Mouse (Mus musculus): ENCODE results near the gene Accs. TPM values are rescaled to one million over a fixed set of nuclear protein-coding genes. Genes with fewer than 3 reads are reported as not detected.
A peak's percentile ranks its signal among the peaks of the same experiment; 100 is the strongest.

Accs gene
- polyA plus RNA-seq, 1 experiment from 2014 or later, result 5.8 TPM

- Histone ChIP-seq H3K4me1 (ENCODE audit: control insufficient read depth, insufficient read depth, low read length) (no peaks in the 10 kb centered on the region), H3K4me2 (no peak overlapping the region), H3K9ac (ENCODE audit: low read length) (no peak overlapping the region), H3K27me3 (ENCODE audit: control insufficient read depth, insufficient read depth, low read length) (no peaks in the 10 kb centered on the region), H3K36me3 (ENCODE audit: control insufficient read depth, insufficient read depth, low read length) (no peaks in the 10 kb centered on the region), H3K9me3 (ENCODE audit: control insufficient read depth, low read length) (no peaks in the 10 kb centered on the region), H3K27ac (ENCODE audit: low read depth, low read length) (no peak overlapping the region), H3K4me3 (ENCODE audit: low read depth, low read length) (no peak overlapping the region)
- WGBS, result 92% methylated on average over 9 of the region's 9 CpGs
- DNase-seq (ENCODE audit: low spot score, missing footprints), result no peak
- ATAC-seq (ENCODE audit: low FRiP score), result no peak
These were observed 32.1 kb upstream of the Accs start for GRCm38 (mm10) chr2:93881640-93882367.

- DNase-seq (ENCODE audit: low spot score, missing footprints) (no peak), ATAC-seq (ENCODE audit: low FRiP score) (no peak)
- Histone ChIP-seq H3K4me3 (ENCODE audit: low read depth, low read length) (no peak overlapping the region), H3K4me1 (ENCODE audit: control insufficient read depth, insufficient read depth, low read length) (no peaks in the 10 kb centered on the region), H3K9ac (ENCODE audit: low read length) (no peak overlapping the region), H3K27ac (ENCODE audit: low read depth, low read length) (no peak overlapping the region), H3K9me3 (ENCODE audit: control insufficient read depth, low read length) (no peaks in the 10 kb centered on the region), H3K27me3 (ENCODE audit: control insufficient read depth, insufficient read depth, low read length) (no peaks in the 10 kb centered on the region), H3K36me3 (ENCODE audit: control insufficient read depth, insufficient read depth, low read length) (no peaks in the 10 kb centered on the region), H3K4me2 (no peak overlapping the region)
- WGBS, result 94% methylated on average over 3 of the region's 3 CpGs
These were observed 31.2 kb upstream of the Accs start for GRCm38 (mm10) chr2:93880981-93881380.

DNA sequence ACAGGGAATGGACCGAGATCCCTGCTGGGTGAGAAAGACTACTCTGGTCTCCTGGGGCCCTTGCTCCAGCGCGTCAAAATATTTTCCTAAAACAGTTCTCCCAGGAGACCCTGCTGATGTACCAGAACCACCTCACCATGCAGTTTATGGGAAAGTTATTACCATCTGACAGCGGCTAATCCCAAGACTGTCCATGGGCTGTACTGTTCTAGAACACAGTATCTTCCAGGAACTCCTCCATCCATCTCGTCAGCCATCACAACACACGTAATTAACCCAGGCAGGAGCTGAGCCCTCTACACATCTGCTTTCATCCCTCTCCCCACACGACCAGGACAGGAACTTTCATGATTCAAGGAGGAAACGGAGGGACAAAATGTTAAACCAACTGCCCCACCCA lies 30.7 kb upstream of the Accs start:
- no peak for DNase-seq (ENCODE audit: low spot score, missing footprints)
- no peak overlapping the region for H3K9ac ChIP-seq (ENCODE audit: low read length)
- WGBS, result 75% methylated on average over 8 of the region's 8 CpGs
- no peak overlapping the region for H3K27ac ChIP-seq (ENCODE audit: low read depth, low read length)
- H3K4me1 ChIP-seq (ENCODE audit: control insufficient read depth, insufficient read depth, low read length), result no peaks in the 10 kb centered on the region
- no peak overlapping the region for H3K4me3 ChIP-seq (ENCODE audit: low read depth, low read length)
- no peaks in the 10 kb centered on the region for H3K9me3 ChIP-seq (ENCODE audit: control insufficient read depth, low read length)
- no peak for ATAC-seq (ENCODE audit: low FRiP score)
- no peaks in the 10 kb centered on the region for H3K36me3 ChIP-seq (ENCODE audit: control insufficient read depth, insufficient read depth, low read length)
- H3K27me3 ChIP-seq (ENCODE audit: control insufficient read depth, insufficient read depth, low read length), result no peaks in the 10 kb centered on the region
- H3K4me2 ChIP-seq, result no peak overlapping the region

DNA sequence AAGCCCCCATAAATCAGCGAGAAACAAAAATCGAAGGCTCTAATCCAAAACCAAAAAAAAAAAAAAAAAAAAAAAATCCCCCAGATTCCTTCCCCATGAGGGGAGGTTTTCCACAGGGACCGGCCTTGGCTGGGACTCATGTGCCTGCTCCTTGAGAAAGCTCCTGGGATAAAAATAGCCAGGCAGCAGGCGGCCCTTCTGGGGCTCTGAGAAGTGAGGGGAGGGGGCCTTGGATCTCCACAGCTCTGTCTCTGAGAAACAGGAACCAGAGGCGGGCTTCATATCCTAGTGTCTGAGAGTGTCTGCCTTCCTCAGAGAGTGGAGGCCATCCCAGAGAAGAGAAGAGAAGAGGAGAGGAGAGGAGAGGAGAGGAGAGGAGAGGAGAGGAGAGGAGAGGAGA lies 27.3 kb upstream of the Accs start:
- DNase-seq (ENCODE audit: low spot score, missing footprints), result no peak

DNA sequence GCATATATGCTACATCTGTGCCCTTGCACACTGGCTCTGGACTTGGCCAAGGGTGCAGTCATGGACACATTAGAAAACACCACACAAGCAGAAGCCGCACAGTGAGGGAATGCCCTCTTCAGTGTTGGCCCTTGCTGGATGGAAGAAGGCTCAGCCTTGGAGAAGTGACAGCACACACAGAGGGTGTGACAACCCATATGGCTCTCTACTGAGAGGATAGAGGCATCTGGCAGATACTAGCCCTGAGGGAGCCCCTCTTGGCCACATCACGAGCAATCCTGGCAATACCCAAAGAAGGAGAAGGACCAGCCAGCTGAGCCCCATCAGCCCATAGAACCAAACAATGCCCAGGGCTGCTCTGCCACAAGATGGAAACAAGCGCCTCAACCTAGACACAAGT lies 24.9 kb upstream of the Accs start:
- Histone ChIP-seq H3K36me3 (ENCODE audit: control insufficient read depth, insufficient read depth, low read length) (no peaks in the 10 kb centered on the region), H3K4me2 (no peak overlapping the region), H3K27me3 (ENCODE audit: control insufficient read depth, insufficient read depth, low read length) (no peaks in the 10 kb centered on the region), H3K9me3 (ENCODE audit: control insufficient read depth, low read length) (no peaks in the 10 kb centered on the region), H3K27ac (ENCODE audit: low read depth, low read length) (no peak overlapping the region), H3K9ac (ENCODE audit: low read length) (no peak overlapping the region), H3K4me1 (ENCODE audit: control insufficient read depth, insufficient read depth, low read length) (no peaks in the 10 kb centered on the region), H3K4me3 (ENCODE audit: low read depth, low read length) (no peak overlapping the region)
- DNase-seq (ENCODE audit: low spot score, missing footprints) (no peak), ATAC-seq (ENCODE audit: low FRiP score) (no peak)
- 91% methylated on average over 3 of the region's 3 CpGs for WGBS

More for the DNA sequence above, 27.3 kb upstream of the Accs start:
- no peaks in the 10 kb centered on the region for H3K4me1 ChIP-seq (ENCODE audit: control insufficient read depth, insufficient read depth, low read length)
- no peaks in the 10 kb centered on the region for H3K9me3 ChIP-seq (ENCODE audit: control insufficient read depth, low read length)
- H3K27me3 ChIP-seq (ENCODE audit: control insufficient read depth, insufficient read depth, low read length), result no peaks in the 10 kb centered on the region
- no peak for ATAC-seq (ENCODE audit: low FRiP score)
- H3K36me3 ChIP-seq (ENCODE audit: control insufficient read depth, insufficient read depth, low read length), result no peaks in the 10 kb centered on the region
- no peak overlapping the region for H3K9ac ChIP-seq (ENCODE audit: low read length)
- WGBS, result 86% methylated on average over 5 of the region's 5 CpGs
- H3K4me3 ChIP-seq (ENCODE audit: low read depth, low read length), result no peak overlapping the region
- H3K4me2 ChIP-seq, result no peak overlapping the region
- no peak overlapping the region for H3K27ac ChIP-seq (ENCODE audit: low read depth, low read length)

GRCm38 (mm10) chr2:93874227-93874514 lies 24.4 kb upstream of the Accs start:
- Histone ChIP-seq H3K9me3 (ENCODE audit: control insufficient read depth, low read length) (no peaks in the 10 kb centered on the region), H3K27ac (ENCODE audit: low read depth, low read length) (no peak overlapping the region), H3K4me3 (ENCODE audit: low read depth, low read length) (no peak overlapping the region), H3K4me1 (ENCODE audit: control insufficient read depth, insufficient read depth, low read length) (no peaks in the 10 kb centered on the region), H3K9ac (ENCODE audit: low read length) (no peak overlapping the region), H3K4me2 (no peak overlapping the region), H3K27me3 (ENCODE audit: control insufficient read depth, insufficient read depth, low read length) (no peaks in the 10 kb centered on the region), H3K36me3 (ENCODE audit: control insufficient read depth, insufficient read depth, low read length) (no peaks in the 10 kb centered on the region)
- no peak for ATAC-seq (ENCODE audit: low FRiP score)
- no peak for DNase-seq (ENCODE audit: low spot score, missing footprints)
- WGBS, result 31% methylated on average over 2 of the region's 2 CpGs

DNA sequence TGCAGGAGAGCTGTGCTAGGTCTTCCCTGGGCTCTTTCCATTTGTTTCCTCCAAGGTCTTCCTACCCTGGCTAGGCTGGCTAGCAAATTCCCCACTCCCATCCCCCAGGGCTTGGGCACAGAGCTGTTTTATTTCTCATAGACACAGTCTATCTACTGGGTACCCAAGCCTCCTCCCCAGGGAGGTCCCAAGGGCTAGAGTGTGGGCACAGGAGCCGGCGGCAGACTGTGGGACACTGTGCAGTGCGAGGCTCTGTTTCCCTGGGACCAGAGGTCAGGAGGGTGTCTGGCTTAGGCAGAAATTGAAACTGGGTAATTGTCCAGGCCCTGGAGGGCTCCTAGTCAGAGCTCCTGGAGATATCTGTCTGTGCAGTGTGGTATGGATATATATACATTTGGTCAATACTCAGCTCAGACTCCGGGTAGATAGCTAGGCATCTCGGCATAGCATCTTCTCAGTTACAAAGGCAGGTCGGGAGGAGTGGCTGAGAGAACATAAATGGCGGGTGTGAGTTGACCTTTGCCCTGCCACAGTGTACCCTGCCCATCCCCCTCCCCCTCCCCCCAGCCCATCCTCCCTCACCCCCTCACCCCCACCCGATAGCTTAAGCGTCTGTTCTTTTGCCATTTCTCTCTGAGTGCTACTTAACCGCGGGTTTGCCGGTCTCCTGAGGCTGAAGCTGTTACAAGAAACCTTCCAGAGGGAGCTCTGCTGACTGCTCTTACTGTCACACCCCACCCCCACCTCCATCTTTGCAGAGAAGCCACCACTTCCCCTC lies 23.9 kb upstream of the Accs start:
- Histone ChIP-seq H3K9ac (ENCODE audit: low read length) (no peak overlapping the region), H3K27me3 (ENCODE audit: control insufficient read depth, insufficient read depth, low read length) (no peaks in the 10 kb centered on the region), H3K27ac (ENCODE audit: low read depth, low read length) (no peak overlapping the region; the same call in 1 of the 2 replicates), H3K4me2 (no peak overlapping the region), H3K9me3 (ENCODE audit: control insufficient read depth, low read length) (no peaks in the 10 kb centered on the region), H3K4me3 (ENCODE audit: low read depth, low read length) (no peak overlapping the region), H3K4me1 (ENCODE audit: control insufficient read depth, insufficient read depth, low read length) (no peaks in the 10 kb centered on the region), H3K36me3 (ENCODE audit: control insufficient read depth, insufficient read depth, low read length) (no peaks in the 10 kb centered on the region)
- DNase-seq (ENCODE audit: low spot score, missing footprints) (no peak), ATAC-seq (ENCODE audit: low FRiP score) (peak; percentile 33; the same call in 1 of the 2 replicates)
- WGBS, result 19% methylated on average over 12 of the region's 12 CpGs

- WGBS, result 73% methylated on average over 7 of the region's 7 CpGs
- ATAC-seq (ENCODE audit: low FRiP score), result no peak
- Histone ChIP-seq H3K27ac (ENCODE audit: low read depth, low read length) (no peak overlapping the region), H3K9me3 (ENCODE audit: control insufficient read depth, low read length) (no peaks in the 10 kb centered on the region), H3K4me1 (ENCODE audit: control insufficient read depth, insufficient read depth, low read length) (no peaks in the 10 kb centered on the region), H3K4me3 (ENCODE audit: low read depth, low read length) (no peak overlapping the region), H3K36me3 (ENCODE audit: control insufficient read depth, insufficient read depth, low read length) (no peaks in the 10 kb centered on the region), H3K9ac (ENCODE audit: low read length) (no peak overlapping the region), H3K4me2 (no peak overlapping the region), H3K27me3 (ENCODE audit: control insufficient read depth, insufficient read depth, low read length) (no peaks in the 10 kb centered on the region)
- no peak for DNase-seq (ENCODE audit: low spot score, missing footprints)
These were observed 22.5 kb upstream of the Accs start for GRCm38 (mm10) chr2:93872257-93872656.

GRCm38 (mm10) chr2:93871411-93871925 lies 21.7 kb upstream of the Accs start:
- Histone ChIP-seq H3K36me3 (ENCODE audit: control insufficient read depth, insufficient read depth, low read length) (no peaks in the 10 kb centered on the region), H3K27me3 (ENCODE audit: control insufficient read depth, insufficient read depth, low read length) (no peaks in the 10 kb centered on the region), H3K4me3 (ENCODE audit: low read depth, low read length) (no peak overlapping the region), H3K4me2 (no peak overlapping the region), H3K9me3 (ENCODE audit: control insufficient read depth, low read length) (no peaks in the 10 kb centered on the region), H3K9ac (ENCODE audit: low read length) (no peak overlapping the region), H3K27ac (ENCODE audit: low read depth, low read length) (no peak overlapping the region), H3K4me1 (ENCODE audit: control insufficient read depth, insufficient read depth, low read length) (no peaks in the 10 kb centered on the region)
- ATAC-seq (ENCODE audit: low FRiP score), result no peak
- no peak for DNase-seq (ENCODE audit: low spot score, missing footprints)
- WGBS, result 89% methylated on average over 4 of the region's 4 CpGs
